Mouse (Mus musculus) ES-E14 (cell line): Measurements from ENCODE around the gene Ddx11. TPM values are rescaled to one million over a fixed set of nuclear protein-coding genes. Genes with fewer than 3 reads are reported as not detected.

ENCODE experiments used
- DNase-seq: peaks from one replicate; pipeline ENCODE4 v3.0.0-alpha.2; 2013; ENCODE audit warnings: low read depth, low spot score
- H3K27ac ChIP-seq: 2 replicates; pipeline ENCODE4 v1.5.1; 2012; ENCODE audit warnings: low read depth, mild to moderate bottlenecking, low read length, moderate library complexity, mixed read lengths; ENCODE audit not compliant: poor library complexity, insufficient read depth, severe bottlenecking
- H3K36me3 ChIP-seq: 2 replicates; pipeline ENCODE4 v1.6.1; 2012; ENCODE audit warnings: mild to moderate bottlenecking, low read length, moderate library complexity, mixed read lengths; ENCODE audit not compliant: control insufficient read depth, poor library complexity, insufficient read depth, severe bottlenecking
- H3K4me1 ChIP-seq, 2 experiments: fragments of 150-350 bp in 1 of 2; sonication (generic) in 1 of 2; 2 replicates each; pipeline ENCODE4 v1.6.1; 2012; ENCODE audit warnings: low read length in 2 of 2, mild to moderate bottlenecking in 1 of 2, mixed read lengths in 1 of 2; ENCODE audit not compliant: control insufficient read depth in 2 of 2, insufficient read depth in 2 of 2, poor library complexity in 1 of 2
- H3K4me3 ChIP-seq, 2 experiments: fragments of 150-350 bp in 1 of 2; sonication (generic) in 1 of 2; 2 replicates each; pipeline ENCODE4 v1.5.1; 2012; ENCODE audit warnings: low read length in 2 of 2, low read depth in 1 of 2, mild to moderate bottlenecking in 1 of 2, mixed read lengths in 1 of 2; ENCODE audit not compliant: insufficient read depth in 1 of 2, poor library complexity in 1 of 2, severe bottlenecking in 1 of 2
- H3K9ac ChIP-seq: 2 replicates; pipeline ENCODE4 v1.6.1; 2012; ENCODE audit warnings: low read depth, mild to moderate bottlenecking, low read length, mixed read lengths; ENCODE audit not compliant: poor library complexity, insufficient read depth, severe bottlenecking
- H3K9me3 ChIP-seq: fragments of 150-350 bp; sonication (generic); 2 replicates; pipeline ENCODE4 v1.6.1; 2012; ENCODE audit warnings: low read depth, mild to moderate bottlenecking, low read length; ENCODE audit not compliant: control insufficient read depth, insufficient read depth
- CHD2 ChIP-seq: IDR thresholded peaks from 2 replicates; pipeline ENCODE4 v1.6.1; 2014; ENCODE audit warnings: mild to moderate bottlenecking, low read depth, low read length, inconsistent platforms
- HCFC1 ChIP-seq: IDR thresholded peaks from 2 replicates; pipeline ENCODE4 v1.6.1; 2012; ENCODE audit warnings: low read length, inconsistent platforms, borderline replicate concordance; ENCODE audit not compliant: insufficient read depth
- MAFK ChIP-seq: IDR thresholded peaks from 2 replicates; pipeline ENCODE4 v1.6.1; 2014; ENCODE audit warnings: mild to moderate bottlenecking, low read depth, low read length, inconsistent platforms; ENCODE audit not compliant: insufficient read depth
- ZC3H11A ChIP-seq: IDR thresholded peaks from 2 replicates; pipeline ENCODE4 v1.6.1; 2012; ENCODE audit warnings: low read depth, mild to moderate bottlenecking, inconsistent platforms, low read length, borderline replicate concordance
- ZNF384 ChIP-seq: IDR thresholded peaks from 2 replicates; pipeline ENCODE4 v1.6.1; 2012; ENCODE audit warnings: low read depth, low read length, inconsistent platforms
- in situ Hi-C, 2 experiments: fragments of 600-800 bp; cut with MboI; formaldehyde crosslinking; loops; one replicate each; pipeline ENCODE4 v1.15.1; 2025; ENCODE audit warnings: low sequenced_read_pairs in 2 of 2, inconsistent platforms in 1 of 2; ENCODE audit not compliant: unreplicated experiment in 2 of 2
- total RNA-seq: library from RNA; depleted of rRNA; stranded (reverse); fragments of 300-350 nt; gene quantifications from 2 replicates; pipeline ENCODE4 v1.2.3, GENCODE M21; 2012

Gene Ddx11
- total RNA-seq, 1 experiment, result 56.1 TPM

DNA sequence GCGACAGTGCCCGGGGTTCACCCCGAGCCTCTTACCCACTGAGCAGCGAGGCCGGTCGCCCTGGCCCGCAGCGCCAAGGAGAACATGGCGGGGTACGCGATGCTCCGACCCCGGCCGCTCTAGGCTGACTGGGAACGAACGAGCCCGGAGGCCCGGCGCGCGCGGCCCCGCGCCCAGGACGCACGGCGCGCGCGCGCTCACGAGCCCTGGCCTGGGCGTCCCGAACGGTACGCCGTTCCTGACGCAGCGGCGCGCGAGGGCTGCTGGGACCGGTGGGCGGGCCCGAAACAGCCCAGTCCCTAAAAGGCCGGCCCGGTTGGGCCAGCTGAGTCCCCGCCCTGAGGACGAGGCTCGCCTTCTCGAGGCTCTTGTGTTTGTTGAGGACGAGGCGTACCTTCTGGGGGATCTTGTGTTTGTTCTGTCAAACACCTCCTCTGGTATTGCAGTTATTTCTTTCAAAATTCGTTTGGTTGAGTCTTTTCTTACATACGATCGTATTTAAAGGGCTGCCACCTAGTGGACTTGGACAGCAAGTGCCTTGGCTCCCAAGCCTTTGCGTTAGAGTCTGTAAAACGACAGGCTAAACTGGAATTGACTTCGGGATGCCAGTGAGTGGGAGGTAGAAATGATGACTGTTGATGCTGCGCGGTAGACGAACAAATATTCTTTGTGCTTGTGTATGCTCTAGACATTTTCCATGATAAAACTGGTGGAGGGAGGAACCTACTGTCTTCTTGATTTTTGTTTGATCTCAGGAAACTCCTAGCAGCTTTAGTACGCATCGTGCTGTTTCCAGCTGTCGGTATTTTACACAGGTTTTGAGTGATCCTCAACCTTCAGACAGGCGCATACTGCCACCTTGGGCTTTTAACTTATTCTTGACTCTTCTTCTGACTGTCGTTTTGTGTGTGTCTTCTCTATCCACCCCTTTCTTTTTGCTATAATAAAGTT is 21.7 kb upstream of the Ddx11 start, which contains the start of gene Ndufv2:
Gene Ndufv2 (minus strand): TSS at position 180 of the 951 bp plus-strand sequence.
- no peaks in the 10 kb centered on the region for H3K36me3 ChIP-seq
- peak within 1 kb of the TSS; percentile 72 for H3K27ac ChIP-seq
- H3K4me1 ChIP-seq, result peaks cover 2 to 5% of the 10 kb centered on the region in 2 experiments; a peak in 2 of 4 replicates
- DNase-seq, result peak; percentile 92
- peak within 1 kb of the TSS; percentile 81 to 99 for H3K4me3 ChIP-seq
- in situ Hi-C loops, result no loop called here
- H3K9me3 ChIP-seq, result no peaks in the 10 kb centered on the region
- peak within 1 kb of the TSS; percentile 84 for H3K9ac ChIP-seq
- TF ChIP-seq HCFC1, result peak; percentile 64
- TF ChIP-seq MAFK, result no peak

DNA sequence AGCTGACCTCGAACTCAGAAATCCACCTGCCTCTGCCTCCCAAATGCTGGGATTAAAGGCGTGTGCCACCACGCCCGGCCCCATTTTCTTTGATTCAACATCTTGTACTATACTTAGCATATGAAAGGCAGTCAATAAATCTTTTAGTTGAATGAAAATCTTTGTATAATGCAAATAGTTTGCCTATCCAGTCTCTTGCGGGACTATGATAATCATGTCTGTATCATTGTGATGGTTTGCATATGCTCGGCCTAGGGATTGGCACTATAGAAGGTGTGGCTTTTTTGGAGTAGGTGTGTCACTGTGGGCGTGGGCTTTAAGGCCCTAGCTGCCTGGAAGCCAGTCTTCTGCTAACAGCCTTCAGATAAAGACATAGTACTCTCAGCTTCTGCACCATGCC is 19.2 kb upstream of the Ddx11 start:
- no peaks in the 10 kb centered on the region for H3K36me3 ChIP-seq
- H3K4me1 ChIP-seq, result peaks cover 7 to 10% of the 10 kb centered on the region in 2 experiments; a peak in 3 of 4 replicates
- H3K4me3 ChIP-seq, result no peak overlapping the region
- H3K27ac ChIP-seq, result no peak overlapping the region
- no peak overlapping the region for H3K9ac ChIP-seq
- in situ Hi-C loops, result no loop called here
- no peak for TF ChIP-seq HCFC1
- no peak for TF ChIP-seq ZNF384
- no peak for TF ChIP-seq CHD2
- TF ChIP-seq ZC3H11A, result no peak
- TF ChIP-seq MAFK, result no peak
- DNase-seq, result no peak
- no peaks in the 10 kb centered on the region for H3K9me3 ChIP-seq

DNA sequence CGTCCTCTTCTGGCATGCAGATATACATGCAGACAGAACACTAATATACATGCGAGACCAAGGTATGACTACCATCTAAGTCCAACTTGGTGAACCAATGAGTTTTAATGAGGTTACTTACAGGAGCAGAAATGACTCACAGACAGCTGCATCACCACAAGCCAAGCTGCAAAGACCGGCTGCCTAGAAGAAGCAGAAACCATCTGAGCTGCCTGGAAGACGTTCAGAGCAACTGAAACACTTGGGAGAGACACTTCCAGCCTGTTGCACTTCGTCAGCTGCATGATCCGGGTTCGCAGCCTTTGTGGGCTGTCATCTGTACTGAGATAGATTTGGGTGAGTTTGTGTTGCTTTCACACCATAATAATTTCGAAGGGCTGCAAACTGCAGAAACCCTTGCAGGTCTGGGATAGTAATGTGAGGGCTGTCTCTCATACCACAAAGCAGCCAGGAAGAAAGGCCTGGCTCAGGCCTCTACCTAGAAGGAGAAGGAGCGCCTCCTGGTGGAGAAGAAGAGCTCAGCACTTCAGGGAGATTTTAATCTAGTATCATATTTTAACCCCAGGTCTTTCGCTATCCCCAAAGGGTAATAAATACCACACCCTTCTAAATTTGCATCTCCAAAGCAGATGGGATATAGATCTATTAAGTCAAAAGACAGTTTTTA is 16.6 kb upstream of the Ddx11 start:
- Histone ChIP-seq H3K9ac (no peak overlapping the region; the same call in 1 of the 2 replicates), H3K27ac (no peak overlapping the region), H3K36me3 (no peaks in the 10 kb centered on the region), H3K4me1 (peaks cover 2 to 13% of the 10 kb centered on the region in 2 experiments; a peak in 3 of 4 replicates), H3K4me3 (no peak overlapping the region), H3K9me3 (no peaks in the 10 kb centered on the region)
- DNase-seq, result peak; percentile 72
- TF ChIP-seq ZC3H11A, result peak; percentile 28; the same call in 1 of the 2 replicates
- no peak for TF ChIP-seq ZNF384
- in situ Hi-C loops, result no loop called here

DNA sequence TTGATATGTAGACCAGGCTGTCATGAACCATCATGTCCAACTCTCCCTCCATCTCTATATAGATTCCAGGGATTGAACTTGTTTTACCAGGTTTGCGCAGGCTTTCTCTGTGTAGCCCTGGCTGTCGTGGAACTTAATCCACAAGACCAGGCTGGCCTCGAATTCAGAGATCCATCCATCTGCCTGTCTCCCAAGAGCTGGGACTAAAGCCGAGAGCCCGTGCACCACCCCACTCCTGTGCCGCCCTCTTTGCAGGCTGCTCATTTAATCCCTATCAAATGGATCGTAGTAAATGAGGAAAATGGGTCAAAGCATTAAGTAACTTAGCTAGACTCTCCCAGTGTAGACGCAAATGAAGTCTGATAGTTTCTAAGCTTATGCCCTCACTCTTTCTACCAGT is 15.9 kb upstream of the Ddx11 start:
- Histone ChIP-seq H3K36me3 (no peaks in the 10 kb centered on the region), H3K9me3 (no peaks in the 10 kb centered on the region), H3K4me3 (no peak overlapping the region), H3K9ac (no peak overlapping the region), H3K27ac (no peak overlapping the region), H3K4me1 (peaks cover 6 to 15% of the 10 kb centered on the region in 2 experiments; a peak in 3 of 4 replicates)
- DNase-seq, result no peak
- in situ Hi-C loops, result no loop called here
- no peak for TF ChIP-seq MAFK
- TF ChIP-seq CHD2, result no peak
- no peak for TF ChIP-seq ZNF384
- TF ChIP-seq HCFC1, result no peak
- TF ChIP-seq ZC3H11A, result no peak
